Mouse (Mus musculus): Measurements from ENCODE around the gene Sppl3.

DNA sequence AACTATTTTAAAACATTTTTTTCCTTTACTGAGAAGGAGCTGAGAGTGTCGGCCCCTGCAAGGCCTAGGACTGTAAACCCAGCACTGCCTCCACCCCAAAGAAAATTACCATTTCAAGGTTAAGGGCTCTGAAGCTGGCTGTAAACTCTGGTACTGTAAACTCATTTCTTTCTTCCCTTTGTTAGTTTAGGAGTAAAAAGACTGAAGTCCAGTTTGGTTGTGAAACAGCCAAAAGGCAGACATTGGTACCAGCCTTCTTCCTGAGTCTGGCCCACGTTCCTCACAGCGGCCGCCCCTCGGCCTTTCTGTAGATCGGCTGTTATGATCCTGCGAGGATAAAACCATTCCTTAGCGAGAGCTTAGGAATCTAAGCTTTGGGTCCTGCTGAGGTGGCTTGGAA lies 103.6 kb downstream of the Sppl3 start:
- no peak for TF ChIP-seq JUND (conservative IDR thresholded peaks at IDR 0.05; ENCODE audit: low read depth, low read length)
- TF ChIP-seq MAFK (IDR thresholded peaks at IDR 0.05; ENCODE audit: insufficient replicate concordance, low read length), result no peak
- TF ChIP-seq MAX (IDR thresholded peaks at IDR 0.05; ENCODE audit: low read length), result no peak
- TF ChIP-seq PAX5 (IDR thresholded peaks at IDR 0.05; ENCODE audit: low read length), result no peak
- no peak for TF ChIP-seq RAD21 (IDR thresholded peaks at IDR 0.05; ENCODE audit: low read depth, low read length)
- TF ChIP-seq POLR2A (IDR thresholded peaks at IDR 0.05; ENCODE audit: low read depth, low read length), result no peak
- no peak for TF ChIP-seq CTCF (conservative IDR thresholded peaks at IDR 0.05 in 1 of 2, IDR thresholded peaks at IDR 0.05 in 1 of 2; ENCODE audit: low read depth in 2 of 2, low read length in 2 of 2)
- no peak for TF ChIP-seq USF1 (IDR thresholded peaks at IDR 0.05; ENCODE audit: low read depth, low read length)
- no peak for TF ChIP-seq GABPA (IDR thresholded peaks at IDR 0.05; ENCODE audit: insufficient replicate concordance, low read depth, low read length)
- no peak for TF ChIP-seq ZMIZ1 (IDR thresholded peaks at IDR 0.05; ENCODE audit: low read depth, low read length)
- no peak for TF ChIP-seq ZNF384 (IDR thresholded peaks at IDR 0.05; ENCODE audit: low read depth, low read length)

All from CH12.LX (cell line).